Mouse (Mus musculus): ENCODE measurements around the gene Prox2.

The Prox2 gene

DNA sequence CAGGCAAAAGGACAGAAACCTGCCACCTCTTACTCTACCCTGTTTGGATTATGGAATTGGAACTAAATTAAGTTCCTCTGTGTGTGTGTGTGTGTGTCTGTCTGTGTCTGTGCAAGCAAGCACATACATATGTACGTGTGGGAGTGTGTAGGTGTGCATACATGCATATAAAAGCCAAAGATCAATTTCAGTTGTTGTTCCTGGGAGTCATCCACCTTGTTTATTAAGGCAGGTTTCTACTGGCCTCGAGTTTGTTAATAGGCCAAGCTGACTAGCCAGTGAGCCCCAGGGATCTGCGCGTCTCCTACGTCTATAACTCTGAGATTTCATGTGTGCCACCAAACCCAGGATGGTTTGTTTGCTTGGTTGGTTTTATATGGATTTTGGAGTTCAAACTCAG is 14.2 kb upstream of the Prox2 start:
- no peaks in the 10 kb centered on the region for H3K9me3 ChIP-seq (ENCODE audit: low read length)
- no peak for TF ChIP-seq NANOG (IDR thresholded peaks at IDR 0.05; ENCODE audit: borderline replicate concordance, low read length)
- no peak for TF ChIP-seq CTCF (conservative IDR thresholded peaks at IDR 0.05; ENCODE audit: low read length)
- peaks cover 97% of the 10 kb centered on the region for H3K36me3 ChIP-seq (ENCODE audit: insufficient read depth, low read length)
- H3K4me1 ChIP-seq (replicated peaks; ENCODE audit: low read depth, low read length), result 0 out of 2 replicates have a peak, but pooled peaks cover 5% of the 10 kb centered on the region
- no peak overlapping the region for H3K4me3 ChIP-seq (replicated peaks; ENCODE audit: low read length)
- no peaks in the 10 kb centered on the region for H3K27me3 ChIP-seq (ENCODE audit: insufficient read depth, low read length)

DNA sequence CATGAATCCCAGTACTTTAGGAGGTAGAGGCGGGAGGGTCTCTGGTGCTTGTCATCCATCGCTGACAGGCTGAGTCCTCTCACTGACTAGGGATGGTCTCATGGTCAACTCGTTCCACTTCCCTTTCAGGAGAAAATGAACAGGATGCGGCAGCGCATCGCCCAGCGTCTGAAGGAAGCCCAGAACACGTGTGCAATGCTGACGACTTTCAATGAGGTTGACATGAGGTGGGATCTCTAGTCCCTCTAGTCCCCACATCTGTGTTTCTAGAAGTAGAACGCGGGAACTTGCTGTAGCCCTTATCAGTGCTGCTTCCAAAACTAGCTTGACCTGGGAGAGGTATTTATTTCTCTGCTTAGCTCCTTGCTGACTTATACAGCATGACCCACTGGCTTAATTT is 13.1 kb upstream of the Prox2 start:
- Histone ChIP-seq H3K9me3 (ENCODE audit: low read length) (no peaks in the 10 kb centered on the region), H3K4me3 (replicated peaks; ENCODE audit: low read length) (no peak overlapping the region), H3K4me1 (replicated peaks; ENCODE audit: low read depth, low read length) (0 out of 2 replicates have a peak, but pooled peaks cover 5% of the 10 kb centered on the region), H3K36me3 (ENCODE audit: insufficient read depth, low read length) (peaks cover 98% of the 10 kb centered on the region), H3K27me3 (ENCODE audit: insufficient read depth, low read length) (no peaks in the 10 kb centered on the region)
- no peak for TF ChIP-seq NANOG (IDR thresholded peaks at IDR 0.05; ENCODE audit: borderline replicate concordance, low read length)
- TF ChIP-seq CTCF (conservative IDR thresholded peaks at IDR 0.05; ENCODE audit: low read length), result no peak
- TF ChIP-seq POU5F1 (IDR thresholded peaks at IDR 0.05; ENCODE audit: borderline replicate concordance, low read length), result no peak

DNA sequence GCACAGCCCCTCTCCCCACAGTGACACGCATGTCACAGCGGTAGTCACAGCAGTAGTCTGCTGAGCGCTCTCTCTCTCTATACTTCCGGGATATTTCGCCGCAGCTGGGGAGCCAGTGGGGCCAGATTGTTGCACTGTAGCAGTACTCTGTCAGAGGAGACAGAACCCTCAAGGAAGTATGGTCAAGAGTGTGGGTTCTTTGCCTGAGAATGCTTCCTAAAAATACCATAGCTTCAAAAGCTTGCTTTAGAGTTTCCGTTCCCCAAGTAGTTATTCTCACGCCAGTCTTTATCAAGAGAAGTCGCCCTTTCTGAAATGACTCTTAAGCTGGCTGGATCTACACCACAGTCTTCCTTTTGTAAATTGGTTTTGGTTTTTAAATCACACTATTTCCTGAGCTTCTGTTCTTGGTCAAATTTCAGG is 12.6 kb upstream of the Prox2 start:
- 0 out of 2 replicates have a peak, but pooled peaks cover 5% of the 10 kb centered on the region for H3K4me1 ChIP-seq (replicated peaks; ENCODE audit: low read depth, low read length)

DNA sequence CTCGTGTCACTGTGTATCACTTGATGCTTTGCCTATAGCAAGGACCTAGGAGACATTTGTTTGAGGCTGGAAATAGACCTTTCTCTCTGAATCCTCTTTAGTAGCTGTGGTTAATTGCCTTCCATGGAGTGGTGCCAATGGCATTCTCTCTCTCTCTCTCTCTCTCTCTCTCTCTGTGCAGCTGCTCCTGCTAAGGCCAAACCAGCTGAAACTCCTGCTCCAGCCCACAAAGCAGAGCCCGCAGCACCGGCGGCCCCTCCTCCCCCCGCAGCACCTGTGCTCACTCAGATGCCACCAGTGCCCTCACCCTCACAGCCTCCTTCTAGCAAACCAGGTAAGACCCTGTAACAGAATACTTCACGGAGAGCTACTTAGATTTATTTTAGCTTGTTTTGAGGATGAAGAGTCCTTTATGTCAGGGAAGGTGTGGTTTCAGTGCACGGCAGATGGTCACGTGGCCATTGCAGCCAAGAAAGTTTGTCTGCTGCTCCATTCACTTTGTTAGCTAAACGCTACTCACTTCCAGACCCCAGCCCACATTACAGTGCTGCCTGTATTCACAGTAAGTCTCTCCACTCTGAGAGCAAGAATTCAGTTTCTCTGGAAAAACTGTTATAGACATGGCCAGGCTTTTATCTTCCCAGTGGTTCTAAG is 11.4 kb upstream of the Prox2 start:
- TF ChIP-seq NANOG (IDR thresholded peaks at IDR 0.05; ENCODE audit: borderline replicate concordance, low read length) (no peak), POU5F1 (IDR thresholded peaks at IDR 0.05; ENCODE audit: borderline replicate concordance, low read length) (no peak), CTCF (conservative IDR thresholded peaks at IDR 0.05; ENCODE audit: low read length) (no peak)
- no peak overlapping the region for H3K4me3 ChIP-seq (replicated peaks; ENCODE audit: low read length)
- H3K4me1 ChIP-seq (replicated peaks; ENCODE audit: low read depth, low read length), result 0 out of 2 replicates have a peak, but pooled peaks cover 5% of the 10 kb centered on the region
- H3K36me3 ChIP-seq (ENCODE audit: insufficient read depth, low read length), result peaks cover 93% of the 10 kb centered on the region
- H3K9me3 ChIP-seq (ENCODE audit: low read length), result no peaks in the 10 kb centered on the region
- H3K27me3 ChIP-seq (ENCODE audit: insufficient read depth, low read length), result no peaks in the 10 kb centered on the region

More for the DNA sequence above, 12.6 kb upstream of the Prox2 start:
- H3K4me3 ChIP-seq (replicated peaks; ENCODE audit: low read length), result no peak overlapping the region
- TF ChIP-seq CTCF (conservative IDR thresholded peaks at IDR 0.05; ENCODE audit: low read length), result no peak
- TF ChIP-seq NANOG (IDR thresholded peaks at IDR 0.05; ENCODE audit: borderline replicate concordance, low read length), result no peak
- TF ChIP-seq POU5F1 (IDR thresholded peaks at IDR 0.05; ENCODE audit: borderline replicate concordance, low read length), result no peak
- H3K27me3 ChIP-seq (ENCODE audit: insufficient read depth, low read length), result no peaks in the 10 kb centered on the region
- H3K9me3 ChIP-seq (ENCODE audit: low read length), result no peaks in the 10 kb centered on the region
- H3K36me3 ChIP-seq (ENCODE audit: insufficient read depth, low read length), result peaks cover 98% of the 10 kb centered on the region

DNA sequence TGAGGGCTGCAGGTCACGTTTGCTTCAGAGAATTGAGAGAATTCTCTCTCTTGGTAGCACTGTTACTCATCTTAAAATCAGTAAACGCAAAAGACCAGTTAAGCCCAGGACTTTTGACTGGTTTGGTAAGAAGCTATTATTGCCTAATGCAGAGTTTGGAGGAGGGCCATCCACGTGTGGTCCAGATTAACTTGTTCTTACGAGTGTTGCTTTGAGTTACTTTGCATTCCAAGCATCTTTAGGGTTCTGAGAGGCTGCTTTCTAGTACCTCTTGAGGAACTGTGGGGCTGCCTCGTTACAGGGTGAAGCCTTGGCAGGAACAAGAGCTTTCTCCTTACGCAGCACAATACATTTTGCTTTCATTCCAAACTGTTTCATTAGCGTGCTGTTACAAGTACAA is 5.1 kb upstream of the Prox2 start:
- peaks cover 24% of the 10 kb centered on the region for H3K4me1 ChIP-seq (replicated peaks; ENCODE audit: low read depth, low read length)
- H3K27me3 ChIP-seq (ENCODE audit: insufficient read depth, low read length), result no peaks in the 10 kb centered on the region
- H3K4me3 ChIP-seq (replicated peaks; ENCODE audit: low read length), result no peak overlapping the region
- H3K36me3 ChIP-seq (ENCODE audit: insufficient read depth, low read length), result peaks cover 63% of the 10 kb centered on the region
- TF ChIP-seq CTCF (conservative IDR thresholded peaks at IDR 0.05; ENCODE audit: low read length) (no peak), POU5F1 (IDR thresholded peaks at IDR 0.05; ENCODE audit: borderline replicate concordance, low read length) (no peak), NANOG (IDR thresholded peaks at IDR 0.05; ENCODE audit: borderline replicate concordance, low read length) (no peak)
- H3K9me3 ChIP-seq (ENCODE audit: low read length), result no peaks in the 10 kb centered on the region

DNA sequence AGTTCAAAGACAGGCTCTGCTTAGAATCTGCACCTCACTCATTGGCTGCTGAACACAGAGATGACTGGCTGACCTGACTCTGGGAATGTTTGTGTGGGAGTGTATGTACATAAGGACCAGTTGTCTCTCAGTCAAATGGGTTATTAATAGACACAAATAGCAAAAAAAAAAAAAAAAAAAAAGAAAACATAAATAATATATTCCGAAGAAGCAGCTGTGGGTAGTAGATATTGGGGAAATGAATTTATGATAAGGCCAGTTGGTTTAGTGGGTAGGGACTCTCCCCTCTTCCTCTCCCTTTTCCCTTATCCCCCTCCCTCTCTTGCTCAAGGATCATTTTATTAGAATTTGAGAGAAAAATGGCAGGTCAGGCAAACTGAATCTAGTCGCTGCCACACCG is 3.4 kb upstream of the Prox2 start:
- no peak for TF ChIP-seq NANOG (IDR thresholded peaks at IDR 0.05; ENCODE audit: borderline replicate concordance, low read length)
- TF ChIP-seq POU5F1 (IDR thresholded peaks at IDR 0.05; ENCODE audit: borderline replicate concordance, low read length), result no peak
- H3K9me3 ChIP-seq (ENCODE audit: low read length), result no peaks in the 10 kb centered on the region
- H3K36me3 ChIP-seq (ENCODE audit: insufficient read depth, low read length), result peaks cover 45% of the 10 kb centered on the region
- H3K4me3 ChIP-seq (replicated peaks; ENCODE audit: low read length), result no peak overlapping the region
- H3K27me3 ChIP-seq (ENCODE audit: insufficient read depth, low read length), result peaks cover 2% of the 10 kb centered on the region; the same call in 1 of the 2 replicates
- H3K4me1 ChIP-seq (replicated peaks; ENCODE audit: low read depth, low read length), result peaks cover 39% of the 10 kb centered on the region

DNA sequence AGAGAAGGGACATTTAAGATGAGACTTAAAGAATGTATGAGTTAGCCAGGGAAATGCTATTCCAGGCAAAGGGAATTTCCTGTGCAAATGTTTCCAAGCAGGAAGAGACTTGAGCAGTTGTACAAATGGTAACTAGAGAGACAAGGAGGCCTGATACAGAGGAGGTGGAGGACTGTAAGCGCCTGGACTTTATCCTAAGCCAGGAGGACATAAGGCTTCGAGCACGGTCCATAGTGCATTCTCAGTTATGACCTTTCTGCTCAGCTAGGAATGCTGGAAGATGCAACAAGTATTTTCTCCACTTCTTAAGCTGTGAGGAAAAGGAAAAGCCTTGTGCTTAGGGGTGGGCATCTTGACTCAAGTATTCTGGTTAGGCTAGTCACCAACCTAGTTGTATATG is 2.8 kb upstream of the Prox2 start:
- no peak overlapping the region for H3K4me3 ChIP-seq (replicated peaks; ENCODE audit: low read length)
- peaks cover 5% of the 10 kb centered on the region; the same call in 1 of the 2 replicates for H3K27me3 ChIP-seq (ENCODE audit: insufficient read depth, low read length)
- peaks cover 39% of the 10 kb centered on the region for H3K4me1 ChIP-seq (replicated peaks; ENCODE audit: low read depth, low read length)

DNA sequence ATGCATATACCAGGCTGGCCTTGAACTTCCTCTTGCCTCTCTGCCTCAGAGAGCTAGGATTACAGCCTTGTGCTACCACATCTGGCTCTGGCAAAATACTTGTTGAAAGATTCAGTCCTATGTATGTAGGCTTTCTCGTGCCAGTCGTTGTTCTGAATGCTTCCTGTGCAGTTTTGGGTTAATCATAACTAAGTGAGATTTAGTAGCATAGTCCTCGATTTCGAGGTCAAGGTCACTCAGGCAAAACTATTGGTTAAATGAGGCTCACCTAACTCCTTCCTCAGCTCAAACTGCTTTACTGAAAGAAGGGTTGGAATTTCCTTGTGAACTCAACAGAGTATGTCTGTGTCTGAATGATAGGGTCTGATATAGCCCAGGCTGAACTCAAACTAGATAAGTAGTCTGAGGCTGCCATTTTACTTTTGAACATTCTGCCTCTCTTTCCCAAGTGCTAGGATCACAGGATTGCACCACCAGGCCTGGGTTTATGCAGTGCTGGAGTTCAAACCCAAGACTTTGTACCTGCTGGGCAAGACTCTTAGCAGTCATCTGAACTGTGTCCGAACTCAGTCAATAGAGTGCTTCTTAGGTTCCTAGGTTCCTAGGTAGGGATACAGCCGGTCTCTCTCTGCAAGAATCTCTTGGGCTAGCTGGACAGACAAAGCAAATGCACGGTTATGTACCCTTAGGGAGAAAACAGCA is 2.1 kb upstream of the Prox2 start:
- Histone ChIP-seq H3K4me3 (replicated peaks; ENCODE audit: low read length) (no peak overlapping the region), H3K9me3 (ENCODE audit: low read length) (no peaks in the 10 kb centered on the region), H3K36me3 (ENCODE audit: insufficient read depth, low read length) (peaks cover 33% of the 10 kb centered on the region), H3K4me1 (replicated peaks; ENCODE audit: low read depth, low read length) (peaks cover 39% of the 10 kb centered on the region), H3K27me3 (ENCODE audit: insufficient read depth, low read length) (peaks cover 7% of the 10 kb centered on the region; the same call in 1 of the 2 replicates)
- no peak for TF ChIP-seq CTCF (conservative IDR thresholded peaks at IDR 0.05; ENCODE audit: low read length)
- TF ChIP-seq NANOG (IDR thresholded peaks at IDR 0.05; ENCODE audit: borderline replicate concordance, low read length), result no peak
- TF ChIP-seq POU5F1 (IDR thresholded peaks at IDR 0.05; ENCODE audit: borderline replicate concordance, low read length), result no peak

More for the DNA sequence above, 2.8 kb upstream of the Prox2 start:
- H3K9me3 ChIP-seq (ENCODE audit: low read length), result no peaks in the 10 kb centered on the region
- TF ChIP-seq POU5F1 (IDR thresholded peaks at IDR 0.05; ENCODE audit: borderline replicate concordance, low read length) (no peak), NANOG (IDR thresholded peaks at IDR 0.05; ENCODE audit: borderline replicate concordance, low read length) (no peak), CTCF (conservative IDR thresholded peaks at IDR 0.05; ENCODE audit: low read length) (no peak)
- peaks cover 39% of the 10 kb centered on the region for H3K36me3 ChIP-seq (ENCODE audit: insufficient read depth, low read length)
